Mouse (Mus musculus): ENCODE results near the gene Cfap58.

The Cfap58 gene

GRCm38 (mm10) chr19:47937443-47938406, at the start of gene Cfap58:
Gene Cfap58, plus strand, starts transcription at chr19:47937675.
- in situ Hi-C loops (cut with MboI; ENCODE audit: low sequenced_read_pairs), result no loop called here

GRCm38 (mm10) chr19:47888037-47888436, 49.4 kb upstream of the Cfap58 start:
- in situ Hi-C loops (cut with MboI; ENCODE audit: low sequenced_read_pairs), result no loop called here

- in situ Hi-C loops (cut with MboI; ENCODE audit: low sequenced_read_pairs), result no loop called here
These were observed 46.9 kb upstream of the Cfap58 start for GRCm38 (mm10) chr19:47890489-47891130.

- in situ Hi-C loops (cut with MboI; ENCODE audit: low sequenced_read_pairs), result no loop called here
These were observed 45.7 kb upstream of the Cfap58 start for GRCm38 (mm10) chr19:47891562-47892312.

- in situ Hi-C loops (cut with MboI; ENCODE audit: low sequenced_read_pairs), result no loop called here
These were observed 44.4 kb upstream of the Cfap58 start for GRCm38 (mm10) chr19:47893092-47893491.

- in situ Hi-C loops (cut with MboI; ENCODE audit: low sequenced_read_pairs), result no loop called here
These were observed 38.9 kb upstream of the Cfap58 start for GRCm38 (mm10) chr19:47898472-47899079.

GRCm38 (mm10) chr19:47900012-47900411, 37.5 kb upstream of the Cfap58 start:
- in situ Hi-C loops (cut with MboI; ENCODE audit: low sequenced_read_pairs), result no loop called here

GRCm38 (mm10) chr19:47900558-47900957, 36.9 kb upstream of the Cfap58 start:
- in situ Hi-C loops (cut with MboI; ENCODE audit: low sequenced_read_pairs), result no loop called here

- in situ Hi-C loops (cut with MboI; ENCODE audit: low sequenced_read_pairs), result no loop called here
These were observed 34.9 kb upstream of the Cfap58 start for GRCm38 (mm10) chr19:47902316-47903201.

GRCm38 (mm10) chr19:47903679-47904078, 33.8 kb upstream of the Cfap58 start:
- in situ Hi-C loops (cut with MboI; ENCODE audit: low sequenced_read_pairs), result no loop called here

GRCm38 (mm10) chr19:47905081-47905480, 32.4 kb upstream of the Cfap58 start:
- in situ Hi-C loops (cut with MboI; ENCODE audit: low sequenced_read_pairs), result no loop called here

- in situ Hi-C loops (cut with MboI; ENCODE audit: low sequenced_read_pairs), result no loop called here
These were observed 31.9 kb upstream of the Cfap58 start for GRCm38 (mm10) chr19:47905603-47906002.

GRCm38 (mm10) chr19:47907596-47907995, 29.9 kb upstream of the Cfap58 start:
- in situ Hi-C loops (cut with MboI; ENCODE audit: low sequenced_read_pairs), result no loop called here

- in situ Hi-C loops (cut with MboI; ENCODE audit: low sequenced_read_pairs), result no loop called here
These were observed 28.5 kb upstream of the Cfap58 start for GRCm38 (mm10) chr19:47908961-47909371.

GRCm38 (mm10) chr19:47909387-47910116, 27.9 kb upstream of the Cfap58 start:
- in situ Hi-C loops (cut with MboI; ENCODE audit: low sequenced_read_pairs), result no loop called here

GRCm38 (mm10) chr19:47910117-47910618, 27.3 kb upstream of the Cfap58 start:
- in situ Hi-C loops (cut with MboI; ENCODE audit: low sequenced_read_pairs), result no loop called here

GRCm38 (mm10) chr19:47910751-47911150, 26.7 kb upstream of the Cfap58 start:
- in situ Hi-C loops (cut with MboI; ENCODE audit: low sequenced_read_pairs), result no loop called here

GRCm38 (mm10) chr19:47913344-47913743, 24.1 kb upstream of the Cfap58 start:
- in situ Hi-C loops (cut with MboI; ENCODE audit: low sequenced_read_pairs), result no loop called here

- in situ Hi-C loops (cut with MboI; ENCODE audit: low sequenced_read_pairs), result no loop called here
These were observed 23.3 kb upstream of the Cfap58 start for GRCm38 (mm10) chr19:47914191-47914590.
